ENCODE assay signal across 8 mouse cellular contexts in the genomic region with DNA sequence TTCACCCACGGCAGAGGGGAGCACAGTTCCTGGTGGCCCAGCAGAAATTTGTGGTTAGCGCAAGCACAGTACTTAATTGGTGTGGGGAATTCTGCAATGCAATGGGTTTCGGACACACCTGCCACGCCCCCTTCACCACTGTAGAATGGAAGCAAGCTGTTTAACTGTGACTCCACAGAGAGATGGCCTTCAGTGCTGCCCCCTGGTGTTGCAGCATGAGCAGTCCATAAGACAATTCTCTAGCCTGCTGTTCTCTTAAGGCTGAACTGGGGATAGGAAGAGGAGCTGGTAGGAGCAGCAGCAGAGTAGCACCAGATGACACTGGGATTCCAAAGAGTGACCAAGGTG.
DNase-seq lines count a peak whose midpoint lies in the region; ATAC-seq lines count a peak whose summit lies in the region.

No protein-coding gene starts in this region.

- peak overlapping the region; percentile 28; the same call in 1 of the 2 replicates for H3K4me2 ChIP-seq in embryonic facial prominence, embryonic 12.5 days (replicated peaks)
- peak overlapping the region; percentile 61 for H3K4me2 ChIP-seq in limb, embryonic 13.5 days (replicated peaks)

- peak; percentile 85 for ATAC-seq in embryonic facial prominence, embryonic 12.5 days (ENCODE audit: insufficient number of reproducible peaks, insufficient read depth, low FRiP score, low TSS enrichment)
- ATAC-seq in limb, embryonic 13.5 days (ENCODE audit: low FRiP score, low read depth): peak; percentile 75; the same call in 1 of the 2 replicates

- H3K4me3 ChIP-seq in embryonic facial prominence, embryonic 12.5 days: no peak overlapping the region
- peak overlapping the region; percentile 24 for H3K4me3 ChIP-seq in limb, embryonic 13.5 days

- H3K4me1 ChIP-seq in embryonic facial prominence, embryonic 12.5 days: 0 out of 2 replicates have a peak, but pooled peaks cover 4% of the 10 kb centered on the region
- H3K4me1 ChIP-seq in limb, embryonic 13.5 days: peaks cover 12% of the 10 kb centered on the region; the same call in 1 of the 2 replicates

- 23% methylated on average over 4 of the region's 4 CpGs for WGBS in embryonic facial prominence, embryonic 12.5 days
- 19% methylated on average over 4 of the region's 4 CpGs for WGBS in limb, embryonic 13.5 days

- H3K36me3 ChIP-seq in embryonic facial prominence, embryonic 12.5 days: no peaks in the 10 kb centered on the region
- H3K36me3 ChIP-seq in limb, embryonic 13.5 days: no peaks in the 10 kb centered on the region

- no peak overlapping the region for H3K27ac ChIP-seq in embryonic facial prominence, embryonic 12.5 days
- H3K27ac ChIP-seq in limb, embryonic 13.5 days: no peak overlapping the region

- no peaks in the 10 kb centered on the region for H3K27me3 ChIP-seq in embryonic facial prominence, embryonic 12.5 days
- no peaks in the 10 kb centered on the region for H3K27me3 ChIP-seq in limb, embryonic 13.5 days

- H3K9ac ChIP-seq in embryonic facial prominence, embryonic 12.5 days: no peak overlapping the region
- H3K9ac ChIP-seq in limb, embryonic 13.5 days: no peak overlapping the region; the same call in 1 of the 2 replicates

- DNase-seq in 3T3-L1 (ENCODE audit: low read depth, low spot score): peak; percentile 80
- peak; percentile 81 to 88 for DNase-seq in adrenal gland, postnatal 36 days
- DNase-seq in heart, adult 8-10 months (ENCODE audit: low spot score): peak; percentile 58
- DNase-seq in kidney, adult 9 months: peak; percentile 66
- peak; percentile 74 for DNase-seq in neural tube, embryonic 10.5 days (ENCODE audit: extremely low spot score, low spot score)
- DNase-seq in thymus, adult 18-20 months: peak; percentile 1 to 4

- H3K9me3 ChIP-seq in embryonic facial prominence, embryonic 12.5 days: no peaks in the 10 kb centered on the region
- no peaks in the 10 kb centered on the region for H3K9me3 ChIP-seq in limb, embryonic 13.5 days

Comparison
In these comparisons a context has a peak if more than half of its experiments do, and no peak if none do; other contexts are left out.
1. DNase-seq: peak in every context shown above with its lines; median percentile 84 in adrenal gland, postnatal 36 days; 80 in 3T3-L1; 74 in neural tube, embryonic 10.5 days; 66 in kidney, adult 9 months; 58 in heart, adult 8-10 months; 2 in thymus, adult 18-20 months.